In genomic region chr10:79959847-79960601, GRCm38 (mm10) we compare ENCODE assay signal across 8 mouse cellular contexts. TPM values are rescaled to one million over a fixed set of nuclear protein-coding genes. Genes with fewer than 3 reads are reported as not detected.
A peak's percentile ranks its signal among the peaks of the same experiment; 100 is the strongest.
DNase-seq lines count a peak whose midpoint lies in the region; ATAC-seq and TF ChIP-seq lines count a peak whose summit lies in the region.

Wdr18 (plus strand) TSS chr10:79960152.

- ATAC-seq in forebrain, embryonic 15.5 days (replicated peaks), result peak; percentile 96
- ATAC-seq in neutrophil, adult 5-6 weeks (ENCODE audit: extremely low read depth, insufficient number of reproducible peaks, low FRiP score, poor library complexity, severe bottlenecking), result peak; percentile 90

- intact Hi-C loops in heart, postnatal 25 days (cut with DNase I), result loop anchor here (1.0 kb wide), 1 partner anchor 23 kb away; no protein-coding TSS in a partner anchor

- peak; percentile 88 for TF ChIP-seq CTCF in lung, adult 2 months (IDR thresholded peaks at IDR 0.05; ENCODE audit: insufficient read depth, low read length)

- H3K4me3 ChIP-seq in ES-E14 (ENCODE audit: insufficient read depth in 1 of 2, low read depth in 1 of 2, low read length in 2 of 2, poor library complexity in 1 of 2, severe bottlenecking in 1 of 2), result peak within 1 kb of the TSS; percentile 86 to 94
- H3K4me3 ChIP-seq in forebrain, embryonic 15.5 days, result peak within 1 kb of the TSS; percentile 67
- peak within 1 kb of the TSS; percentile 96 for H3K4me3 ChIP-seq in lung, adult 2 months (replicated peaks; ENCODE audit: extremely low read depth, low read depth, low read length)

- peak within 1 kb of the TSS; percentile 93 for H3K9ac ChIP-seq in ES-E14 (ENCODE audit: insufficient read depth, low read depth, low read length, poor library complexity, severe bottlenecking)
- peak within 1 kb of the TSS; percentile 73 for H3K9ac ChIP-seq in forebrain, embryonic 15.5 days (replicated peaks)

- in situ Hi-C loops in ES-E14 (cut with MboI; ENCODE audit: low sequenced_read_pairs in 2 of 2, unreplicated experiment in 2 of 2), result no loop called here

- peak within 1 kb of the TSS; percentile 34; the same call in 1 of the 2 replicates for H3K27ac ChIP-seq in ES-E14 (ENCODE audit: insufficient read depth, low read depth, low read length, poor library complexity, severe bottlenecking)
- peak within 1 kb of the TSS; percentile 51 for H3K27ac ChIP-seq in forebrain, embryonic 15.5 days (replicated peaks)

- WGBS in forebrain, embryonic 15.5 days, result under 1% methylated on average over 61 of the region's 61 CpGs
- under 1% methylated on average over 61 of the region's 61 CpGs for WGBS in lung, adult 2 months

- peaks cover 31% of the 10 kb centered on the region for H3K36me3 ChIP-seq in ES-E14 (ENCODE audit: control insufficient read depth, insufficient read depth, low read length, poor library complexity, severe bottlenecking)
- peaks cover 23% of the 10 kb centered on the region for H3K36me3 ChIP-seq in forebrain, embryonic 15.5 days

- TF ChIP-seq POLR2A in lung, adult 2 months (IDR thresholded peaks at IDR 0.05; ENCODE audit: borderline replicate concordance, extremely low read depth, low read depth, low read length), result peak; percentile 44; the same call in 1 of the 2 replicates

- H3K4me2 ChIP-seq in forebrain, embryonic 15.5 days (replicated peaks), result peak within 1 kb of the TSS; percentile 74

- peak; percentile 100 for DNase-seq in ES-E14 (ENCODE audit: low read depth, low spot score)
- peak; percentile 100 for DNase-seq in cerebellum, adult 11-12 months
- peak; percentile 99 for DNase-seq in heart, postnatal 25 days (ENCODE audit: low spot score)
- peak; percentile 99 to 100 for DNase-seq in layer of hippocampus, adult 18-20 months (ENCODE audit: low spot score in 2 of 2)
- DNase-seq in lung, adult 2 months, result peak; percentile 99
- DNase-seq in thymus, adult 18-20 months, result peak; percentile 100

- peaks cover 2 to 24% of the 10 kb centered on the region in 2 experiments; a peak in 2 of 4 replicates for H3K4me1 ChIP-seq in ES-E14 (ENCODE audit: control insufficient read depth in 2 of 2, insufficient read depth in 2 of 2, low read length in 2 of 2, poor library complexity in 1 of 2)
- peaks cover 10% of the 10 kb centered on the region for H3K4me1 ChIP-seq in forebrain, embryonic 15.5 days
- H3K4me1 ChIP-seq in lung, adult 2 months (ENCODE audit: control insufficient read depth, insufficient read depth, low read length), result peaks cover 7% of the 10 kb centered on the region

- H3K9me3 ChIP-seq in ES-E14 (ENCODE audit: control insufficient read depth, insufficient read depth, low read depth, low read length), result no peaks in the 10 kb centered on the region
- H3K9me3 ChIP-seq in forebrain, embryonic 15.5 days, result no peaks in the 10 kb centered on the region

- H3K27me3 ChIP-seq in forebrain, embryonic 15.5 days, result no peaks in the 10 kb centered on the region

TF ChIP-seq in ES-E14, 5 proteins besides CTCF, POLR2A, EP300 and RAD21:
- no peak for TF ChIP-seq ZNF384 (IDR thresholded peaks at IDR 0.05; ENCODE audit: low read depth, low read length)
- no peak for TF ChIP-seq CHD2 (IDR thresholded peaks at IDR 0.05; ENCODE audit: low read depth, low read length)
- TF ChIP-seq HCFC1 (IDR thresholded peaks at IDR 0.05; ENCODE audit: borderline replicate concordance, insufficient read depth, low read length), result peak; percentile 85
- TF ChIP-seq ZC3H11A (IDR thresholded peaks at IDR 0.05; ENCODE audit: borderline replicate concordance, low read depth, low read length), result peak; percentile 27; the same call in 1 of the 2 replicates

RNA-seq across cellular contexts. Expression of gene Wdr18, which starts in this region (rescaled TPM):
- total RNA-seq in ES-E14 (2012; rRNA removed), result 155 and 195 TPM in 2 replicates
- polyA plus RNA-seq in forebrain, embryonic 15.5 days (2015; fragmentation: Nextera tagmentation; extraction: Ambion mirVana), result 89.2 and 94.3 TPM in 2 replicates
- total RNA-seq in heart, postnatal 25 days (2021), result 10 to 100 TPM; 20.5 to 30.1 TPM
- 10 to 100 TPM; 40.3 to 42.1 TPM for total RNA-seq in layer of hippocampus, adult 18-20 months (2021)
- 33.5 and 35.5 TPM in 2 replicates for polyA plus RNA-seq in lung, adult 2 months (2012; rRNA removed)
- total RNA-seq in neutrophil, adult 5-6 weeks (2017), result 11.4 and 15.9 TPM in 2 replicates

Comparison
In these comparisons a context has a peak if more than half of its experiments do, and no peak if none do; other contexts are left out.
1. Peak in every context shown above with its lines: DNase-seq, ATAC-seq, H3K4me3 ChIP-seq and H3K27ac ChIP-seq.